Mouse (Mus musculus) liver, embryonic 14.5 days (tissue): ENCODE measurements at regions not wholly inside any gene's neighbourhood (a gene's known extent, or its start where the extent isn't known, plus 50 kb on each side); places are given as distances from the start of the nearest gene placed in this dataset.

Source experiments
- CTCF ChIP-seq: IDR thresholded peaks from 2 replicates; pipeline ENCODE4 v1.5.1; 2016; ENCODE audit warnings: antibody characterized with exemption, low read depth, control low read depth
- EP300 ChIP-seq: IDR thresholded peaks from 2 replicates; pipeline ENCODE4 v1.6.1; 2016; ENCODE audit warnings: antibody characterized with exemption, low read depth

GRCm38 (mm10) chr9:50124241-50124640 lies 220.5 kb downstream of the Rpl10-ps3 start:
- TF ChIP-seq CTCF (no peak), EP300 (no peak)
